Mouse (Mus musculus) heart, adult 2 months (tissue): ENCODE results near the gene Atf7ip. TPM values are rescaled to one million over a fixed set of nuclear protein-coding genes. Genes with fewer than 3 reads are reported as not detected.
A peak's percentile ranks its signal among the peaks of the same experiment; 100 is the strongest.

Experiments
- DNase-seq, 2 experiments: peaks; one replicate each; pipeline ENCODE4 v3.0.0; 2021
- H3K27ac ChIP-seq: fragments of 200-600 bp; 2 replicates; pipeline ENCODE4 v1.8.1; 2022
- H3K27me3 ChIP-seq: fragments of 200-500 bp; 2 replicates; pipeline ENCODE4 v1.6.1; 2012; ENCODE audit warnings: mild to moderate bottlenecking, low read length, inconsistent platforms, mixed read lengths; ENCODE audit not compliant: control insufficient read depth, insufficient read depth
- H3K36me3 ChIP-seq: fragments of 200-500 bp; 2 replicates; pipeline ENCODE4 v1.6.1; 2012; ENCODE audit warnings: low read length, inconsistent platforms; ENCODE audit not compliant: control insufficient read depth, insufficient read depth
- H3K4me1 ChIP-seq: fragments of 200-500 bp; 2 replicates; pipeline ENCODE4 v1.6.1; 2011; ENCODE audit warnings: low read length; ENCODE audit not compliant: control insufficient read depth, insufficient read depth
- H3K4me3 ChIP-seq: fragments of 200-600 bp; 2 replicates; pipeline ENCODE4 v1.8.1; 2022
- H3K79me2 ChIP-seq: fragments of 200-500 bp; replicated peaks from 2 replicates; pipeline ENCODE4 v1.6.1; 2012; ENCODE audit warnings: mild to moderate bottlenecking, inconsistent platforms, low read length, moderate library complexity, mixed read lengths; ENCODE audit not compliant: control insufficient read depth, insufficient read depth
- H3K9ac ChIP-seq: fragments of 200-500 bp; 2 replicates; pipeline ENCODE4 v1.6.1; 2012; ENCODE audit warnings: low read depth, mild to moderate bottlenecking, control low read depth, inconsistent platforms, low read length, mixed read lengths
- CTCF ChIP-seq: fragments of 200-600 bp; IDR thresholded peaks from 2 replicates; pipeline ENCODE4 v1.8.1; 2022; ENCODE audit warnings: antibody characterized with exemption, mild to moderate bottlenecking, moderate library complexity
- EP300 ChIP-seq: fragments of 200-500 bp; IDR thresholded peaks from 2 replicates; pipeline ENCODE4 v1.6.1; 2011; ENCODE audit warnings: low read depth, low read length, control low read depth; ENCODE audit not compliant: insufficient read depth
- POLR2A ChIP-seq: fragments of 200-500 bp; IDR thresholded peaks from 2 replicates; pipeline ENCODE4 v1.6.1; 2011; ENCODE audit warnings: mild to moderate bottlenecking, low read depth, low read length, control low read depth; ENCODE audit not compliant: insufficient read depth
- WGBS: fragments of 180-500 bp; shearing (Covaris S2); methylation state at CpG from one replicate; pipeline ENCODE4 v1.1.7; 2018; 5-methylcytosine and 5-hydroxymethylcytosine counted together
- intact Hi-C: fragments of 180-260 bp; cut with DNase I; formaldehyde crosslinking; loops from one replicate; pipeline ENCODE4 v1.15.1; 2025
- polyA plus RNA-seq: library from polyadenylated mRNA; depleted of rRNA; stranded (reverse); fragments of >200 nt; gene quantifications from 2 replicates; pipeline ENCODE4 v1.2.3, GENCODE M21; 2012
- total RNA-seq, 2 experiments: library from RNA; stranded (reverse); gene quantifications; 2 replicates each; pipeline ENCODE4 v1.2.3; 2021

The Atf7ip gene
- total and polyA plus RNA-seq, 3 experiments, result 21.4 to 88.0 (median 73.1) TPM

GRCm38 (mm10) chr6:136469807-136470206 is 36.2 kb upstream of the Atf7ip start:
- intact Hi-C loops, result loop anchor here (2.0 kb wide), 1 partner anchor 21 kb away; no protein-coding TSS in a partner anchor
- 75% methylated on average over 9 of the region's 9 CpGs for WGBS

GRCm38 (mm10) chr6:136470321-136471230 is 35.4 kb upstream of the Atf7ip start:
- H3K79me2 ChIP-seq, result no peaks in the 10 kb centered on the region
- no peak overlapping the region for H3K9ac ChIP-seq
- H3K36me3 ChIP-seq, result peaks cover 4% of the 10 kb centered on the region
- peak; percentile 84 to 91 for DNase-seq
- intact Hi-C loops, result loop anchor here (2.0 kb wide), 1 partner anchor 20 kb away; no protein-coding TSS in a partner anchor
- H3K27ac ChIP-seq, result peak overlapping the region; percentile 83
- H3K27me3 ChIP-seq, result no peaks in the 10 kb centered on the region
- TF ChIP-seq EP300, result peak; percentile 77
- TF ChIP-seq CTCF, result no peak
- peak; percentile 60 for TF ChIP-seq POLR2A
- peaks cover 18% of the 10 kb centered on the region for H3K4me1 ChIP-seq
- H3K4me3 ChIP-seq, result no peak overlapping the region
- 10% methylated on average over 31 of the region's 31 CpGs for WGBS

More at GRCm38 (mm10) chr6:136469807-136470206, 36.2 kb upstream of the Atf7ip start:
- H3K27ac ChIP-seq, result peak overlapping the region; percentile 83
- peaks cover 20% of the 10 kb centered on the region for H3K4me1 ChIP-seq
- TF ChIP-seq CTCF (no peak), EP300 (no peak), POLR2A (no peak)
- H3K27me3 ChIP-seq, result no peaks in the 10 kb centered on the region
- no peak for DNase-seq
- no peak overlapping the region for H3K4me3 ChIP-seq
- no peaks in the 10 kb centered on the region for H3K79me2 ChIP-seq
- H3K9ac ChIP-seq, result no peak overlapping the region
- H3K36me3 ChIP-seq, result peaks cover 4% of the 10 kb centered on the region

GRCm38 (mm10) chr6:136471601-136472000 is 34.4 kb upstream of the Atf7ip start:
- H3K4me3 ChIP-seq, result no peak overlapping the region
- intact Hi-C loops, result loop anchor here (2.0 kb wide), 1 partner anchor 19 kb away; no protein-coding TSS in a partner anchor

GRCm38 (mm10) chr6:136472779-136473178 is 33.2 kb upstream of the Atf7ip start:
- Histone ChIP-seq H3K27me3 (no peaks in the 10 kb centered on the region), H3K4me3 (no peak overlapping the region), H3K4me1 (peaks cover 11% of the 10 kb centered on the region), H3K36me3 (peaks cover 2% of the 10 kb centered on the region), H3K27ac (no peak overlapping the region), H3K9ac (no peak overlapping the region), H3K79me2 (no peaks in the 10 kb centered on the region)
- no peak for TF ChIP-seq CTCF
- TF ChIP-seq EP300, result no peak
- no peak for TF ChIP-seq POLR2A
- 92% methylated on average over 6 of the region's 6 CpGs for WGBS
- no peak for DNase-seq
- intact Hi-C loops, result no loop called here

More at GRCm38 (mm10) chr6:136471601-136472000, 34.4 kb upstream of the Atf7ip start:
- WGBS, result 39% methylated on average over 5 of the region's 5 CpGs
- peaks cover 13% of the 10 kb centered on the region for H3K4me1 ChIP-seq
- no peak overlapping the region for H3K9ac ChIP-seq
- DNase-seq, result no peak
- TF ChIP-seq CTCF (peak; percentile 54), EP300 (no peak), POLR2A (no peak)
- peak overlapping the region; percentile 83 for H3K27ac ChIP-seq
- H3K79me2 ChIP-seq, result no peaks in the 10 kb centered on the region
- H3K36me3 ChIP-seq, result peaks cover 4% of the 10 kb centered on the region
- H3K27me3 ChIP-seq, result no peaks in the 10 kb centered on the region

- no peak overlapping the region for H3K4me3 ChIP-seq
- H3K79me2 ChIP-seq, result no peaks in the 10 kb centered on the region
- intact Hi-C loops, result no loop called here
- no peaks in the 10 kb centered on the region; the same call in 1 of the 2 replicates for H3K36me3 ChIP-seq
- H3K4me1 ChIP-seq, result peaks cover 8% of the 10 kb centered on the region
- peak in 1 of 2 experiments; percentile 10 for DNase-seq
- no peaks in the 10 kb centered on the region for H3K27me3 ChIP-seq
- TF ChIP-seq CTCF, result no peak
- TF ChIP-seq EP300, result no peak
- TF ChIP-seq POLR2A, result no peak
- 56% methylated on average over 11 of the region's 11 CpGs for WGBS
- no peak overlapping the region for H3K9ac ChIP-seq
- H3K27ac ChIP-seq, result no peak overlapping the region
Observed at GRCm38 (mm10) chr6:136473472-136474129, 32.4 kb upstream of the Atf7ip start.
